Mouse (Mus musculus): Measurements from ENCODE around the gene Gcnt4.
A peak's percentile ranks its signal among the peaks of the same experiment; 100 is the strongest.
"Not testable (repeated sequence)": the region's sequence is repeated elsewhere in the genome, so short reads cannot be mapped to it uniquely, and the experiment has no call there.

Gcnt4 gene

DNA sequence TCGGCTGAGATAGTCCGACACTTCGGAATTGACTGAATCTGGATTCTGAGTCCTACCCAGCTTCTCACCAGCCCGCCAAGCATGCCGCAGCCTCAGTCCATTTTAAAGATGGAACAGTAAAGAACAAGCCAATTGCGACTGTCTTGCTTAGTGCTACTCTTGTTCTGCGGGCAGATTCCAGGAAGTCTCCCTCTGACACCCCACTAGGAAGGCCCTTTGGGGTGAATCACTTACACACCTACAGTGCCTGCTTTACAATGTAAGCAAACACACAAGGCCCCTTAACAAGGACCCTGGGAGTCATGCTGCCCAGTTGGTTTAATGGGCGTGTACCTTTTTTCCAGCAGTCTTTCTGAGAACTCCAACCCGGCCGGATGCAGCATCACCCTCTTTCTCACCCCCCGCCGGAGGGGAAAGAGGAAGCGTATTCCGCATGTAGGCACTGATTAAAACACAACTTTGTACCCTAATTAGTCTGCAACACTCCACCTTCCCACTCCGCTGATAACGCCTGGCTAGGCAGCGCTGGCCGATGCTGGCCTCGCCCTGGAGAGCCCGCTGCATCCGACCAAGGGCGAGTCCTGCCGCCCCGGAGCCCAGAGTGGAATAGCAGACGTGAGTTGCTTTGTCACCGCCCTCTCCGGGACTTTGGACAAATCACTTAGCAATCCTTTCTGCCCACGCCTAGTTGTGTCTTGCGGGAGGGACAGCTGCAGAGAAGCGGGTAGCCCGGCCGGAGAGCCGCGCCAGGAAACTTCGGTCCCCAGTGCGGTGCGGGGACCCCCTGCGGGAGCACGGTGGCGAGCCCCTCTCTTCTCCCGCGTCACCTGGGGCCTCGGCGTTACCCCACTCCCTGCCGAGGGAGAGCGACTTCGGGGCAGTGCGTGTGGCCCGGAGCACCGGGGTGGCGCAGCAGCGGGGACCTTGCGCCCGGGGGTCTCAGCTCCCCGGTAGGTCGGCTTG, at the start of gene Gcnt4:
Gene Gcnt4, plus strand, starts transcription at position 691 of the 963 bp plus-strand sequence.
- DNase-seq (ENCODE audit: low spot score in 2 of 2), result no peak

DNA sequence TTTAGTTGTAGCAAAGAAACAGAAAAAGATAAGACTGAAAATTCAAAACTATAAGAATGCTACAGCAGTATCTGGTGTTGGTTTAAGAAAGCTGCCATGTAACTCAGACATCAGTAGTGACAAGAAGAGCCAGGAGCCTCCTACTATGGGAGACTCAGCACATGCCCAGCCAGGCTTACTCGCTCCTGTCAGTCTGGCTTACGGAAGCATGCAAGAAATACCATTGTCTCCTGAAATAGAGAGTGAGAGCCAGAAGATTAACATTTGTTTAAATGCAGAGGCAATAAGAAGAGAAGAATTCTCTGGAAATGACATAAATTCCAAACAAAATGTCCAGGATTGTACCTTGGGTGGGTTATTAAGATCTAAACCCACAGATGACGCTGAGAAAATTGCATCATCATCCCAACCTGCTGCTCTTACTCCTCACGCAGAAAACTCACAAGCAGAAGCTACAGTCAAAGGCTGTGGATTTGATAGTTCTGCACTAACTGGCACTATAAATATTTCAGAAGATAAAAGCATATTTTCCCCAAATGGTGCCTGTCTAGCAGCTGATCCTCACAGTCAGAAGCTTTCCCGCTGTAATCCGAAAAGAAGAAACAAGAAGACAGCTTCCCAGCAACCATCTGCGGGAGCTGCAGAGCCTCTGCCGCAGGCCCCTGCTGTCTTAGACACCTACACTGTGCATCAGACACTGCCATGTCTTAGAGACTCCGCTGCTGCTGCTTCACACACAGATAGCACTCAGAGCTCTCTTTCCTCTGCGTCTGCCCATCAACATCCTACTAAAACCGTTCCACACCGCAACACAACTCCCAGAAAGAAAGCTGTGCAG, 46.0 kb upstream of the Gcnt4 start:
- peak; percentile 2 to 43 for DNase-seq (ENCODE audit: low spot score in 2 of 2)

DNA sequence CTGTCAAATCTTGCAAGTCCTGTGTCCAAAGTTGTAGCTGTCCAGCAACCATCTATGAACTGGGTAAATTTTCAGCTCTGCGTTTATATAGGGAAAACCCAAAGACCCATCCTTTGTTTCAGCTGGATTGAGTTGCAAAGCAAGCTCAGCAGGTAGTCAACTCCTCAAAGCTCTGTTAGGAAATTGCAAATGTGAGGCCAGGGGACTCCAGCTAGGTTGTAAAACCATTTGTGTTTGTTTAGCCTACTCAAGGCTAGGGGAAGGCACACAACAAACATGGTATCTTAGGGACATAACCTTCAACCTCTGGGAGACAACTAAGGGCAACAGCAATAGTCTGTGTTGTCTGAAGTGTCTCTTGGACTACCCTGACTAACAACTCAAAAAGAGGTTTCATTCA, 40.0 kb upstream of the Gcnt4 start:
- DNase-seq (ENCODE audit: low spot score in 2 of 2), result no peak

DNA sequence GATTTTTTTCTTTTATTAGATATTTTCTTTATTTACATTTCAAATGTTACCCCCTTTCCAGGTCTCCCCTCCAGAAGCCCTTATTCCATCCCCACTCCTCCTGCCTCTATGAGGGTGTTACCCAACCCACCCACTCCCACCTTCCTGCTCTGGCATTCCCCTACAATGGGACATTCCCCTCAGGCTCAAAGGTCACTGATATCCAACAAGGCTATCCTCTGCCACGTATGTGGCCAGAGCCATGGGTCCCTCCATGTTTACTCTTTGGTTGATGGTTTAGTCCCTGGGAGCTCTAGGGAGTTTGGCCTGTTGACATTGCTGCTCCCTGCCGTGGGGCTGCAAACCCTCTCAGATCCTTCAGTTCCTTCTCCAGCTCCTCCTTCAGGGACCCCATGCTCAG, 34.5 kb upstream of the Gcnt4 start:
- no peak for DNase-seq (ENCODE audit: low spot score in 2 of 2)

DNA sequence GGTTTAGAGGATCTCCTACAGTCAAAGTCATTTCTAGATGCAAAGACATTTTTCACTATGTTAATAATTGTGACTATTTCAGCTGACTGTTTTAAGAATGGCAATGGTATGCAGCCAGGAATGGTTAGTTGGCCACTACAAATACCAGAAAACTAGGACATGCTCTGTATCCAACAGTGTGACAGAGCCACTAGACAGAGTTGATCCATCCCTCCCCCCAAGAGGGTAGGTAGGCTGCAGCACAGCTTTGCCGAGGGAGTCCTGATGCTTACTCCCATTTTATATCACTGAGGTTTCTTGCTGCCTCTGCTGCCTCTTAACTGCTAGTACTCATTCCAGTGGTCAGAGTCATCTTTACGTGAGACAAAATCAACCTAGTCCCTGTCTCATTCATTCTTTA, 29.3 kb upstream of the Gcnt4 start:
- DNase-seq (ENCODE audit: low spot score in 2 of 2), result no peak

DNA sequence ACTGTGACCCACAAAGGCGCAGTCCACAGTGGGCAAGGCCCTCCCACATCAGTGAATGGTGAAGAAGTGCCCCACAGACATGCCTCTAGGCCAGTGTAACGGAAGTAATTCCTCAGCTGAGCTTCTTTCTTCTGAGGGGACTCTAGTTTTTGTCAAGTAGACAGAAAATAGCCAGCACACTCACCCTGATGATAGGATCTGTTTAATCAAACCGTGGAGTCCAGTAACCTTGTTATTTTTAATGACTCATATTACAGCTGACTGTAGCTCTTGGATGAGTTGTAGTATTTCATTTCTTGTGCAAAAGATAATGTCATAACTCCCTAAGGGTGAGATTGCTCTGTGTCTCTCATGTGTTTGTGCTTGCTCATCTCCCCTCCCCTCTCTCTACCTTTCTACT, 17.8 kb upstream of the Gcnt4 start:
- no peak for DNase-seq (ENCODE audit: low spot score in 2 of 2)

DNA sequence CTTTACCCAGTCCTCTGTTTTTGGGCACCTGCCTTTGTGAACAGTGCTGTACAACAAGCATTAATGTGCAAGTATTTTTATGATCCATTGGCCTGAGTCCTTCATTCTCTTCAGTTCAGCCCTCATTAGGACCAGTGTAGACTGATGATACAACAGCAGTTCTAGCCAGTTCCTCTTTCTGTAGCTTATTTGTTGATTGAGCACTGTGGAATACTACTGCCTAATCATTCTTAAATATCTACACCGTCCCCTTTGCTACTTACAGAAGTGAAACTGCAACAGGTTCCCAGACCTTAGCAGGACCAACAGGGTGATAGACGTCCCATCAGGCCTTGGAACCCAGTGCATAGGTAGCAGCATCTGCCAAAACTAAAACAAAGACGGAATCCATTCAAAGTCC, 13.3 kb upstream of the Gcnt4 start:
- DNase-seq (ENCODE audit: low spot score in 2 of 2), result no peak

DNA sequence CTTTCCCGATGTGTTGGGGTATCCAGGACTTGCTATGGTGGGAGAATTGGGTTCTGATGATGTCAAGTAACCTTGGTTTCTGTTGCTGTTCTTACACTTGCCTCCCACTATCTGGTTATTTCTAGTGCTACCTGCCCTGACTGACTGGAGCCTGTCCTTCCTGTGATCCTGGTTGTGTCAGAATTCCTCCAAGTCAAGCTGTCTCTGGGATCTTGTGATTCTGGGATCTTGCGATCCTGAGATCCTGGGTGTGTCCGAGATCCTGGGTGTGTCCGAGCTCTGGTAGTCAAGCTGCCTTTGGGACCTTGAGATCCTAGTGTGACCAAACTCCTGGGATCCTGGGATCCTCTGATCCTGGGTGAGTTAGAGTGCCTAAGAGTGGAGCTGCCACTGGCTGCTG, 1.4 kb upstream of the Gcnt4 start:
- not testable (repeated sequence) for DNase-seq (ENCODE audit: low spot score in 2 of 2)

DNA sequence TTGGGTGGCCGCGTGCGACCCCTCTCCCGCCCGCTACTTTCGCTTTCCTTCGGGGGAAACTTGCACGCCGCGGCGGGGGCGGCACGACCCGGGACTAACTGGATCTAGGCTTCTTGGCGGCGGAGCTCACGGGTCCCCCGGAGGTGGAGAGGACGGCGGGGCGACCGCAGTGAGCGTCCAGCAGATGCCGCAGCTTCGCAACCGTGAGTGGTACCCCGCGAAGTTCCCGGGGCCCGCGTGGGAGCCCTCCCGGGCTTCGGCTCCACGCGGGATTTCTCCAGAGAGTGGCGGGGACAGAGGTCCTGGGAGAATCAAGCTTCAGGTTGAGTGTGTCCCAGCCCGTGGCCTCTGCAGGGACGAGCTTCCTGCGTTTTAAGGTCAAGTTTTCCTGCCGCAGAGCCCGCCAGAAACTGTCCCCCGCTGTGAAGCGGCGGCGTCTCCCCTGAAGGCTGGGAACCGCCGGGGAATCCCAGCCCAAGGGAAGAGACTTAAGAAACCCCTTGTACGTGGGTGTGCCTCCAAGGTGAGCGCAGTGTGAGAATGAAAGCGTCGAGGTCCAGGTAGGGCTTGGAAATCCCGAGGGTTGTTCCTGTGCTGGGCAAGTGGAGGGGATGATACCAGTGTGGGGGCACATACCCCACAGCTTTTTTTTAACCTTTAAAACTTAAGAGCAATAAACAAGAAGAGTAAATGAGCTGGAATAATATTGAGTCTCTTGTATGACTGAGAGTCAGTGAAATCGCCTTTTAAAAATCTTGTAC, 676 bp downstream of the Gcnt4 start:
- no peak for DNase-seq (ENCODE audit: low spot score in 2 of 2)

DNA sequence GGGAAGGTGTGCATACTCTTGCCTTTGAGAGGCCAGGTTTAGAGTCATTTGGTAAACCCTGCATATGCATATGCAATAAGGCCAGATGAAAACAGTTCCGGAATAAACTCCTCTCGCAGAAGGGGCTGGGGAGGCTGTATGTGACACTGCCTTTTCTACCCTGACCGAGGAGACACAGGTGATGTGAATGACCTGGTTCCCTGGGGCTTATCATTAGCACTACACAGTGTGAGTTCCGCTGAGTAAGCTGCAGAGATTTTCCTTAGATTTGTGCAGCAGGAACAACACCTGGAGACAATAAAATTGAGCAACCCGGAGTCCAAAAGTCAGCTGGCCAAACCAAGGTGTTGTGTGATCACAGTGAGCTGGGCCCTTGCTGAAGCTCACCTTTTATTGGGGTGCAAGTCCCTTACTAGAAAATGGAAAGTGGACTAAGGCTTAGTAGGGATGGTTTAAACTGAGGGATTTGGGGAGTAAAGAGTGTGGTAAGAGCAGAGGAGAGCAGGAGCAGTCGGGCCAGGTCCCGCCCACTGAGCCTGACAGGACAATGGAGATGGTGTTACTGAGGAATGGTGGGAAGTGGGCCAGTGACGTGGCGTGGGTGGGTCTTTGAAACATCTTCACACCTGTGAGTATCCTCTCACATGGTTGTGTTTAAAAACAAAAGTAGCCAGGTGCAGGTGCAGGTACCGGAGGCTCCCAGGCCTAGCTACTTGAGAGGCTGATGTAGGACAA, 1.7 kb downstream of the Gcnt4 start:
- DNase-seq (ENCODE audit: low spot score in 2 of 2), result no peak

DNA sequence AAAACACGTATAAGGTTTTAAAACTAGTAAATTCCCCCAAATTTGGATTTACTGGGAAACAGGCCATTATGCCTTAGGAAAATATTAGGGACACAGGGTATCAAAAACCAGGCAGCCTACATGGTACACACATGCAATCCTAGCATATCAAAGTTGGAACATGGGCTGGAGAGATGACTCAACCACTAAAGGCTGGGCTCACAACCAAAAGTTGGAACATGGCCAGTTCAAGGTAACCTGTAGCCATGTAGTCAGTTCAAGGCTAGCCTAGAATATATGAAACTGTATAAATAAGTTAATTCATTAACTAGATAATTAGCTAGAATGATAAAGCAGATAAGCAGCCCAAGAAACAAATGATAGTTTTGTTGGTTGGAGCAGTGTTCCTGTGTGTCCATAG, 3.3 kb downstream of the Gcnt4 start:
- no peak for DNase-seq (ENCODE audit: low spot score in 2 of 2)

DNA sequence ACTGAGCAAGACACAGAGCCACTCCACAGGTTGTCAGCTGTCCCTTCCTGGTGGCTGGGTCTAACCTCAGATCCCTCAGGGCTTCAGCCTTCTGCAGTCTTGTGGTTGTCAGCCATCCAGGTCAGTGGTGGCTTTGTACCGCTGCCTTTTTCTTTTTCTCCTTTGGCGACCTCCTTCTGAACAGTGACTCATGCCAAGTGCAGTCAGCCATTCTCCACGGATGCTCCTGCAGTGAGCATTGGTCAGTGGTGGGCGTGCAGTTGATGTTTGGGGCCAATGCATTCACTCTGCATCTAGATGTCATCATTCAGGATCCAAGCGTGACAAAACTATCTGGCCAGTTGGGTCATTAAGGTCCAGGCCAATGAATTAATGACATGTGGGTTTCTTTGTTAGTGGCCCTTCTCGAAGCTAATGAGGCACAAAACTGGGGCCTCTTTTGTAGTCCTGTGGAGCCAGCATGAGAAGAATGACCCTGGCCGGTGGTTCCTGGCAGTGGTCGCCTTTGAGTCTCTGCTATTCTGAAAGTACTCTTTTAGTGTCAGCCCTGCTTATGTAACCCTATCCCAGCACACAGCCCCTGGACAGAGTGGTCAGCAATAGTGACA, 4.0 kb downstream of the Gcnt4 start:
- peak in 1 of 2 experiments; percentile 50 for DNase-seq (ENCODE audit: low spot score in 2 of 2)

DNA sequence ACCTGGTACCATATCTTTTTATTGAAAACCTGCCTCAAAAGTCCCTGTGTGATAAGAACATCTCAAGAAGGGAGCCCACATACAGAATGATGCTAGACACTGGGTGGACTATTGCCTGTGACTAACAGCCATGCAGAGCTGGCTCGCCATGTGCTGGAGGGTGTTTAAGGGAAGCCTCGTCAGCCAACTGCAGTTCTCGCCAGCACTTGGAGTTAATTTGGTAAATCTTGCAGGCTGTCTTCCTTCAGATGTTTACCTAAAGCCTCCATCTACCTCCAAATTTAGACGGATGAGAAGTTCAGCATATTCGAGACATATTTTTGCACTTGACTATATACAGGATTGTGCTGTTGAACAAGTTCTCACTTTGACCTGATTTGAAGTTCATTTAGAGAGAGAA, 8.3 kb downstream of the Gcnt4 start:
- peak; percentile 71 to 84 for DNase-seq (ENCODE audit: low spot score in 2 of 2)

DNA sequence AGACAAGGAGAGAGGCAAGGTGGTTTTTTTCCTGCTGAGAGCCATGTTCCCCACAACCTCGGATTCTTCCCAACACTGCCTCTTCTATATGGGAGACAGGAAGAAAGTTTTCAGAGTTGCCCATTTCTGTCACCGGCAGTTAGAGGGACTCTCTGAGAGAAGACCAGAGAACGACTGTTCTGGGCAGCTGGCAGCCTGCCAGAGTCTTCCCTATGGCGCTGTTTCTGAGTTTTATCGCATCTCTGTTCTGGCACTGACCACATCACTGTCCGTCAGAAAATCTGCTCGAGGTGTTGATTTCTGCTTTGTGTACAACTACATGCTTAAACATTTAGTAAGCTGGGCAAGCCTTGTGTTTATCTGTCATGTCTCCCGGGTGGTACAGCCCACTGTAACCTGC, 8.9 kb downstream of the Gcnt4 start:
- DNase-seq (ENCODE audit: low spot score in 2 of 2), result no peak

DNA sequence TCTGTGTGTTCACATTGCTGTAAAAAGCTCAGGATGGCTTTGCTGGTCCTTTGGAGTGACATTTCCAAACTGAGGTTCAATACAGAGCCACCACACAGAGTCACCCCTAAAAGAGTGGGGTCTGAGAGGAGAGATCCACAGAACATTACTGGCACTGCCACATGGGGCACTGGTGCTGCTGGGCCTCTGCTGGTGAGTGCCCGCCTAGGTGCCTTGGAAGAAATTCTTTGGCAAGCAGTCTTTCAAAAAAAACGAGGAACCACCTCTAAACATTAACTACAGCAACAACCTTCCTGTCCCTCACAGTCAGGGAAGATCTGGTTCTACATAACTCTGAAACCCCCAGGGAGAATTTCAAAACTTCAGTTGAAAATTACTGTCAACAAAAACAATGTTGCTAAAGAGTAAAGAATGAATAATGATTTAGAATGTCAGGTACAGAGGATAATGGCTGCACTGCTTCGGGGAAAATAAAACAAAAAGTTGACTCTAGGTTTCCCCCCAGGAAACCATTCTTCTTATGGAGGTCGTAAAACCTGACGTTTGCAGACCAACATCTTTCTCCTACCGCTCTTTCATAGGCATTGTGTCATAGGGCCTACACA, 11.8 kb downstream of the Gcnt4 start:
- no peak for DNase-seq (ENCODE audit: low spot score in 2 of 2)

DNA sequence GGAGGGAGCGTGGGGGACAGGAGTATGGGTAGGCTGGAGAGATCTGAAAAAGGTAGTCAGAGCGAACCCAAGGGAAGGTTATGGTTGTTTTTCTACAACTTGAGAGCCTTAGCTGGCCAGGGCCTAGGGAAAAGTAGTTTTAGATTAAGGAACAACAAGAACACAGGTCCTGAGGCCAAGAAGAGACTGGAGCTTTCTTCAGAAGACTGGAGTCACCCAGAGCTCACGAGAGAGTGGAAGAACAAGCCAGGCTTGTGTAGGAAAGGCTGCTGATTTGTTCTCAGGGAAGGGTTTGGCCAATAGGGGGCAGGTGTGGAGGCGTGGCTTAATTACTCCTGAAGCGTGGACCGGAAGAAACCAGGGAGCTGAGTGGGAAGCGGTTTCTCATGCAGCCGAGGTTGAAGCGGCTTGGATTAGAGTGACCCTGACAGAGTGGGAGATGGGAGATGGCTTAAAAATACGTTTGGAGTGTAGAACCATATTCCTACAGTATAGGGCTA, 12.6 kb downstream of the Gcnt4 start:
- no peak for DNase-seq (ENCODE audit: low spot score in 2 of 2)

DNA sequence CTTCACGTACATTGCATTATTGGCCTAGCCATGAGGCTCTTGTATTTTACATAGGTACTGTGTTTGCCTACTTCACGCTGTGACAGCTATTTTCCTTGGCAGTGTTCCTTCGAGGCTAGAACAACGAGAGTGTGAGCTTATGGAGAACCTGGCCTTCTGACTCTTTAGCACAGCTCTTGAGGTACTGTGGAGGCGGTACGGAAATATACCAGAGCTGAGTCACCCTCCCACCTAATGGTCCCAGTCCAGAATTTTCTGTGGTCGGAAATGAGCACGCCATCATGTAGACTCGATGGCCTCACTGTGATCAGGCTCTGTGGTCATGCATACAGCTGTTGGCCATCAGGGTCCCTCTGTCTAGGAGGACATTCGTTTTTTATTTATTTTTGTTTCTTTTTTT, 15.2 kb downstream of the Gcnt4 start:
- DNase-seq (ENCODE audit: low spot score in 2 of 2), result no peak

DNA sequence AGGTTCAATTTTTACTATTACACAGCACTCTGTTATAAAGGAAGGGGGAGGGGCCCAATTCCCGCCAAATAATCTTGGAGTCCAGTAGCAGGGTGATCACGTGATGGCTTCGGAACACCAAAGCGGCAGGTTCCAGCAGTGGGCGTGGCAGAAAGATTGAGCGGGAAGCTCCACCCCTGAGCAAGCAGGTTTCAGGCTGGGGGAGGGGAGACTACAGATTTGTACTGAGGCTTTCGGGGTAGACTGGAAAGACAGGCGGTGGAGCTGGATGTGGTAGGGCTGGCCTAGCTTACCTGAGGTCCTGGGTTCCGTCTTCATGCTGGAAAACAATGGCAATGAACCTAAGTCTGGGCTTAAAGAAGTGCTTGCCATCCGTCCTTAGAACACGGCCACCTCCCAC, 17.0 kb downstream of the Gcnt4 start:
- DNase-seq (ENCODE audit: low spot score in 2 of 2), result not testable (repeated sequence)

DNA sequence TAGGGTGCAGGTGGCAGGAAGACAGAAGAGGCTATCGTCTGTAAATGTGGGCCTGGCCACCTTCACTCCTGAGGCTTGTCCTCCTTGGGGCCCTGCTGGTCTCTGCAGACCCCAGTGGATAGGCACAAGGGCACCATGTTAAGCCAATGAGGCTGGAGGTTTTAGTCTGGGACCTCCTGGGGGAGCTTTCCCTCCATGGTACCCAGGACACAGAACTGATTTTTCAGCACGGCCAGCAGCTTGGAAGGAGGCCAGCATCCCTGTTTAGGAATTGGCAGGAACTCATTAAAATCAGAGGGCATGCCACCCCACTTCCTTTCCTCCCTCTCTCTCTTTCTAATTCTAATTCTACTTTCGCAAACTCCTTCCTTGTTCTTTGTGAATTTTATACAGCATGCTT, 19.1 kb downstream of the Gcnt4 start:
- peak; percentile 18 to 59 for DNase-seq (ENCODE audit: low spot score in 2 of 2)

DNA sequence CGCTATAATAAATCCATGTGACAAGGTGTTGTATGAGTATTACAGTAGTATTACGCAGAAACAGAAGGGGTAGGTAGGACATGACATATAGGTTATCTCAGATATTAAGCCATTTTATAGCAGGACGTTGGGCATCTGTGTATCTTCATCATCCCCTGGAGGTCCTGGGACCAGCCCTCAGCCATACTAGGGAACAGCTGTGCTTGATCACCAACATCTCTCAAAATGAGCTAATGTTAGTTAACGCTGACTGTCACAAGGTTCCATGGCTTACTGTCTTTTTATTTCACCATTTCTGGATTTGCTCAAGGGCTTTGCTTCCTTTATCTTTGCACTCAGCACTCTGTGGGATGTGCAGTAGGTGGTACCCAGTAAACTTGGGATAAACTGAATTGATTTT, 21.3 kb downstream of the Gcnt4 start:
- DNase-seq (ENCODE audit: low spot score in 2 of 2), result no peak

All from left cerebral cortex, adult 9 months (tissue).